Mouse (Mus musculus) mouse embryonic stem cell (cell line): ENCODE results near the gene Aldh1a3.

Experiments used
- in situ Hi-C, 2 experiments: fragments of 300-500 bp; cut with MboI; formaldehyde crosslinking; loops; 1 replicate in 1 of 2; 3 replicates in 1 of 2; pipeline ENCODE4 v1.14.3; 2019 to 2020; ENCODE audit warnings: low sequenced_read_pairs in 2 of 2, low pct_unique_long_range_greater_than_20kb in 1 of 2, mixed read lengths in 1 of 2; ENCODE audit not compliant: unreplicated experiment in 1 of 2

The Aldh1a3 gene

DNA sequence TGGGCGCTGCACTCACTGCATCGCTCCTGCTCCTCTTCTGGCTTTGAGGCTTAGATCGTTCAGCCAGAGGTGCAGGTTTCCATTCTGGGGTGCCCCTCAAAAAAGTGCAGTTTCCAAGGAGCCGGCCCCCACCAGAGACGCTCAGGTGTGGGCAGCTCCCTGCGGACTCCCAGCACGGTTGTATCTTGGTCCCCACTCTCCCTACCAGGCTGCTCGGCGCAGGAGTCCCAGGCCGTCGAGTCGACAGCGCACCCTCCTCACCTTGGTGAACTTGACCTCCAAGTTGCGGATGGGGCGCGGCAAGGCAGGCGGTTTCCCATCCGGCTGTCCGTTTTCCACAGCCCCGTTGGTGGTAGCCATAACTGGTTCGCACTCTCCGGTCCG, 272 bp downstream of the Aldh1a3 start:
- in situ Hi-C loops: no loop called here

DNA sequence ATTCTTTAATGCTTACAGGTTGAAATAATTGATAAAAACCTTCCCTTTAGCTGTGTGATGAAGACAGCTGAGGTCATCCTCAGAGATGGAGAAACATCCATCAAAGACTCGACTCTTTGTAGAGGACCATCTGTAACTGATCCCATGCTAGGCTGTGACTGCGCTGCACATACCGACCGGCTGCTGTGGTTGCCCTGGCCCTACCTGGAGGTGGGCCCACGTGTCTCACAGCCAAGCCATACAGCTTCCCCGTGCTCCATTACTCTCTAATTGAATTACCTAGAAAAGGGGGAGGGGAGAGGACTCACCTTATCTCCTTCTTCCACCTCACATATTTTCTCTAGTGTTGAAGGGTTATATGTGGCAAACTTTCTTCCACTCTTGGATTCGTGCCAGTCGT, 5.4 kb downstream of the Aldh1a3 start:
- in situ Hi-C loops: no loop called here

DNA sequence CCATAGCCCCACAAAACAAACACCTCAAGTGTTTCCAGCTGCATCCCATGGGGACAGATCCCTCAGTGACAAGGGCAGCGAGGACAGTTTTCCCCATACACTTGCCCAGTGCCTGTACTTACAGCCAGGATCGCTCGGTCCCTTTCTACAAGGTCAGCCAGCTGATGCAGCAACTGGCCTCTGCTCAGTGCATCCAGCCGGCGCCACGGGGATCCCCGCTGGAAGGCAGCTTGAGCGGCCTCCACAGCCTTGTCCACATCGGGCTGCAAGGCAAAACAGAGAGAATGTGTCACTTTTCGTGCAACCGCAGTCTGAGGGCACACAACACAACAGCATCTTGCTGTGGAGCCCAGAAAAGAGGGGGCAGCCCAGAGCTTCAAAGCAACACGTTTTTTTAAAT, 8.3 kb downstream of the Aldh1a3 start:
- in situ Hi-C loops: loop anchor here in 1 of 2 experiments (10.0 kb wide), 2 partner anchors 106 to 236 kb away; no protein-coding TSS in a partner anchor

DNA sequence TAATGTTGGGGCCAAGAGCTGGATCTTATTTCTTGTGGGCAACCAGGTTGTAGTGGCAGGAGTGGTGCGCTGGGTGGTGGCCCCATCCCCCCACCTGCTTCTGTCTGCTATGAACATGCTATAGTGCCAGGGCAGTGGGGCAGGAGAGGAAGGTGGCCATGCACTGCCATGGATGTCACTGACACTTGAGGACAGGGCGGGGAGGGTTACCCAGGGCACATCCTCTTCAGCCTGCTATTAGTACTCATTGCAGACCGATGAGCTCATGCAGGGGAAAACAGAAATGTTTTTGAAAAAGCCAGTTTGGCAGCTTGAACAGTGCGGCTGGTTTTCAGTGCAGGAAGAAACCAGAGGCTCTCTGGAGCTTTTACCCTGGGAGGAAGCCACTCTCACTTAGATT, 10.5 kb downstream of the Aldh1a3 start:
- in situ Hi-C loops: loop anchor here in 1 of 2 experiments (10.0 kb wide), 2 partner anchors 108 to 238 kb away; no protein-coding TSS in a partner anchor

DNA sequence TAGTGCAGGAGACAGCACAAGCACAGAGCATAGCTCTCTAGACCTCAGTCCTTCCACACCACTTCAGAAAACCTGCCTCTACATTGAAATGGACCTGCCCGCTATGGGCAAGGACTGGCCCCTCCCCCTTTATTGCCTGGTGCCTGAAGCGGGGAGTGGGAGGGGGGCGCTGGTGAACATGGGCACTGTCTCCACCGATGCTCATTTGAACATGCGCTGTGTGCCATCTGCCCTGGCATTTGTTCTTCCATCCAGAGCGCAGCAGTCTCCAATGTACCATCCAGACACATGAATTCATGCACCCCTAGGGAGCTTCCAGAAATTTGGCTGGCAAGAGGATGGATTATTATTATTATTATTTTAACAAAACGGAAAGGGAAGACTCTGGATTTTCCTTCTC, 14.2 kb downstream of the Aldh1a3 start:
- in situ Hi-C loops: loop anchor here (5.0 to 10.0 kb wide), 3 partner anchors 112 to 249 kb away; no protein-coding TSS in a partner anchor

DNA sequence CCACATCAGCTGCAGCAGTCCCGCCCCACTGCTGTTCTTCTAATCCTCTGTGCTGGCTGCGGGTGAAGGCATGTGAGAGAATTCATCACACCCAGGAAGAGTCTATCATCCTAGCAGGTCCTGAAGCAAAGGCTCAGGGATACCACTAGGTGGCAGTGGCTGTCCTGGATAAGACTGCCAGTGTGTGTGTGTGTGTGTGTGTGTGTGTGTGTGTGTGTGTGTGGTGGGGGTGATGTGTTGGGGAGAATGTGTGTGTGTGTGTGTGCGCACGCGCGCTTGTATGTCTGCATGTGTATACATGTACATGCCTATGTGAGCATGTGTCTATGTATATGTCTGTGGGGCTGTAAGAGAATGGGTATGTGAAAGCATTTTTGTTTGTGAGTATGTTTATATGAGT, 17.9 kb downstream of the Aldh1a3 start:
- in situ Hi-C loops: no loop called here

DNA sequence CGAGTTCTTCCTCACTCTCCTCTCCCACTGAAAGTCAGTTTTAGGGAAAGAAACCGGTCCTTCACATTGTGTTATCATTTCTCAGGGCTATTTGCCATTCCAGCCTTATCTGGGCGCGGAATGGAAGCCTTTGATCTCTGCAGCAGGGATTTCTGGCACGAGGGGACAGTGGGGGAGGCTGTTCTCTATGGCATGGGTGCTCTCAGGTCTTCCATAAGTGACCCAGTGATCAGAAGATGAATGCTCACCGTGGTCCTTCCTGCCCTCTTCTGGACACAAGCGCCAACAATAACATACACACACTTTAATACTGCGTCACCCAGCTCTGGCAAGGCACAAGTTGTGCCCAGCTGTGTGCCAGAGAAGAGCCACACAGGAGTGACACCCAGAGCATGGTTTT, 20.3 kb downstream of the Aldh1a3 start:
- in situ Hi-C loops: no loop called here

DNA sequence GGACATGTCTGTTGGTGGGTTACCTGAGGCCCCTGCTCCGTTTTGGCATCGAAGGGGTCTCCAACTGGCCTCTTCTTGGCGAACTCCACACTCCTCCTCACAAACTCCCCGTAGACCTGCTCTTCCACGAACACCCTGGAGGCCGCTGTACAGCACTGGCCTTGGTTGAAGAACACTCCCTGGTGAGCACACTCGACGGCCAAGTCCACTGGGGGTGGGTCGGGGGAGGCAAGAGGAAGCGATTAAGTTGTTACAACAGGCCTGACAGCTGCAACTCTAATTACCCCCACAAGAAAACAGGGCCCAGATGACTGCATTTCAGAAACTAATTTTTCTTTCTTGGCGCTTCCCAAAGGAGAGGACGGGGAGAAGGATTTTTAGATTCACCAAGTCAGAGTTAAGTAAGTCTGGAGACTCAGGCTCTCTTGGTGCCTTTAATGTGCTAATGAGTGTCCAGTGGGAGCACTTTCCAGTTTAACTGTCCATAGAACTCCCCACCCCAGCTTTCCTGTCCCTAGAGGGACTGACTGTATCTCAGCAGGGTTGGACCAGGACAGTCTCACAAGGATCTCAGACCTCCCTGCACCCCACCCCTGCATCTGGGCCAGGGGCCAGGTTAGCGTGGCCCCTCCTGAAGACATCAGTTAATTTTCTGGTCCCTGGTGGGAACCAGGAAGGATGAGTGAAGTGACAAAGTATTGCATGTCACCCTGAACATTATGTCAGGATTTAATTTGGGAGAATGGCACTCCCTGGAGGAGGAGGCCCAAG, 21.2 kb downstream of the Aldh1a3 start:
- in situ Hi-C loops: no loop called here

DNA sequence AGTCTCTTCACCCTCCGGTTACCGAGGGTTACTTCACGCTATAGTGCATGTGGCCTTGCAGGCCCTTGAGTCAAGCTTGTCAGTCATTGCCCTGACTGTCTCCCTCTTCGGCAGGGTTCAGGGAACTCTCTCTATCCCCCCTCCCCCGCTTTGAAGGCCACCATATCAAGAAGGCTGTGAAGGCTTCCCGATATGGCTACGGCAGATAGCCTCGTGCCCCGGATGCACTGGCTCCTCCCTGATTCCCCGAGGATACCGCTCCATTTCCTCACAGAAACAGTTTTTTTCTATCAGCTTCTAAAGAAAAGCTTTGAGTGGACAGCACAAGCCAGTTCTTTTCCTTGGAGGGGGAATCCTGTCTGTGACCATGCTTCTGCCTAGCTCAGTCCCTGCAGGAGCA, 21.8 kb downstream of the Aldh1a3 start:
- in situ Hi-C loops: no loop called here

DNA sequence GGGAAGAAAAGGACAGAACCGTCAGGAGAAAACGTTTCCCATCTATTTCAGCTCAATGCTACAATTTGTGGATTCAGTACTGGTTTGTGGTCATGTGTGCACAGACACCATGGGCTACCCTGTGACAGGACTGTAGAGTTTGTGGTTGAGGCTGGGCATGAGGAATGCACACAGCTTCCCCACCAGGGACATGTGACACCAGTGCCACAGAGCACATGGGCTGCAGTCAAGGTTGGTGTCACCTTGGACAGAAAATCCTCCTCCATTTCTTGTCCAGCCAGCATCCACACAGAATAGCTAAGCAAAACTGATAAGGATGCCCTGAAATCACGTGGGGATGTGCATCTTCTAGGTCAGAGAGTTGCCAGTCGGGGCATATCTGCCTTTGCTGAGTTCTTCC, 22.5 kb downstream of the Aldh1a3 start:
- in situ Hi-C loops: no loop called here

DNA sequence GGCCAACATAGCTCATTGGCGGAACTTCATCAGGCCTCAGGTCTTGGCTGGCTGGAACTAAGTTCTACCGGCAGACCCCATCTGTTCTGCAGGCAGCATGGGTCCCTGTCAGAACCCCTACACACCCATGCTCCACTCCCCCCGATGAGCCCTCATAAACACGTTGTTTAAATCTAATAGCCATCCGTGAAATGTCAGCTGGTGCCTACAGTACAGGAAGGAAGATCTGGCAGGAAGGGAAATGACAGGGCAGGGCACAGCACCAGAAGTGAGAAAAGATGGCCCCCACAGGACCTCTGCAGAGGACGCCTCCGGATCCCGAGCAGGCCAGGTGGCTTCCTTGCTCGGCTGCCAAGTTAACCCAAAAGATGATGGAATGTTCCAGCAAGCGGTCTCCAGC, 23.2 kb downstream of the Aldh1a3 start:
- in situ Hi-C loops: no loop called here

DNA sequence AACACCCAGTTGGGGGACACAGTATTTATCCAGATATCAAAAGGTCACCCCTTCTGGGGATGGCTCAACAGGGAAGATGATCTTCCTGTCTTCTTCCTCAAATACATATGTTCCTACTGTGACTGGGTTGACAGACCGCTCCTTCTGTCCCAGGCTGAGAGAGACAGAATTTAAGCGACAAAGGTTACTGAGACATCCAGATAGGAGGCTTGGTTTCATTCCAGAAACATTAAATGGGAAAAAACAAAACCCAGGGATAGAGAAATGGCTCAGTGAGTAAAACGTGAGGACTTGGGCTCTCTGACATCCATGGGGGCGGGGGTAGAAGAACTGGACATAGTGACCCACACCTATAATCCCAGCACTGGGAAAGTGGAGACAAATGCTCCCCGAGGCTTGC, 24.4 kb downstream of the Aldh1a3 start:
- in situ Hi-C loops: no loop called here

DNA sequence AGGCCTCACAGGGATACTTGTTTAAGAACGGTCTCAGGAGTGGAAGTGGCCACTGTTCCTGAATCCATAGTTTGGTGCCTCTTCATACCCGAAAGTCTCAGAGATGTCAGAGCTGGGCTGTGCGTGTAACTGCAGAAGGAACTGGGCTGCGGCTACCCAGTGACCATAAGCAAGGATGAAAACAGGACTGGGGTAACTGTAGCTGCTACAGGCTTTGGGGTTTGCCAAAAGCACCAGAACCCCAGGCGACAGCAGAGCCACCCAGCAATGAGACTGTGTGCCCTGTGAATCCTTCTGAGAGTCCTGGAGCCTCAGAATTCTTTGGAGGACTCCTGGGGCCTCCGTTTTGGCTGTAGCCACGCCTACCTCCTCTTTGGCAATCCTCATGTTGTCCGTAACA, 25.7 kb downstream of the Aldh1a3 start:
- in situ Hi-C loops: no loop called here

DNA sequence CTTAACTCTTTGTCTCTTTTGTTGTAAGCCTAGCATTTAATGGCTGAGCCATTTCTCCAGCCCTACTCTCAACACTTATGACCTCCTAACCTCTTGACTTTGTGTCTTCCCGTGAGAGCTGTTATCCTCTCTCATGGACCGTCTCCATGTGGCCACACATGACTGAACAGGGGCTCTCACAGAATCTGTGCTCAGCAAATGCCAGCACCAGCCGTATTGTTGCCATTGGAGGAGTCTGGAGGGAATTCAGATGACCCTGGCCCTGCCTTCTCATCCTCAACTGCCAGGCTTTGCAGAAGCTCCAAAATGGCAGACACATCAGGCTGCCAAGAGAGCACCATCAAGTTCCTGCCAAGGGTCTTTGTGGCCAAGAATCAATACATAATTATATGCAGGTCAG, 30.0 kb downstream of the Aldh1a3 start:
- in situ Hi-C loops: no loop called here

DNA sequence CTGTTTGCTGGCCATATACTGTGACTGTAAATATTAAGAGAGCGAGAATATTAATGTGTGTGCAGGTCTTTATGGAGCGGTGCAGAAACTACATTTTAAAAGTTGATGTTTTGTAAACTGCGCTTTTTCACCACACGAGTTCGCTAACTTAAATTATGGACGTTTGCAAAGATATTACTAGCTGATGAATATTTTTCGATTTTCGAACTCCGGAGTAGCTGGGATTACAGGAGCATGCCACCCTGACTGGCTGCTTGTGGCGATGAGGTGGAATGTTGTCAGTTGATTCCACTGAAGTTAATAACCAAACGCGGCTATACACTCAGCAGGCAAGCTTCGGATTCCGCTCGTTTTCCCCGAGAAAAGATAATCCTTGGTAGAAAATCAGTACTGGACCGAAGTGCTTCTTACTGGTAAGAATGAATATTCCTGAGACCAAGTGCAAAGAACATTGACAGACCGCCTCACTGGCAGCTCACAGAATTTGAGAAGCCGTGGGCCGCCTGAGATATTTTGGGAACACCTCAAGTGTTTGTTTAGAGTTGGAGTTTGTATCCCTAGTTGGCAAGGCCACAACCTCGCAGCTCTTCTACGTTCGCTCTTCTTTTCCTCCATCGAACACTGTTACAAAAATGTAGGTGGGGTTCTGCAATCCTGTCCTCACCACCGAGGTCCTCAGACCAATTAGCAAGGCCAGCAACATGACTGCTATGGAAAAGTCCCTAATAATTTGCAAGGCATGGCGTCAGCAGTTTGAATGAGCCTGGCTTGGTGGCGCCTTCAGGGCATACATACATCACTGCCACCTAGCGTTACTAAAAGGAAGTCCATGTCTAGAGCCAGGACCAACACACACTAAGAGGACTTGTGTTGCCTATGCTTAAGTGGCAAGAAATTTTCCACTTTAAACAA, 38.4 kb downstream of the Aldh1a3 start:
- in situ Hi-C loops: no loop called here

DNA sequence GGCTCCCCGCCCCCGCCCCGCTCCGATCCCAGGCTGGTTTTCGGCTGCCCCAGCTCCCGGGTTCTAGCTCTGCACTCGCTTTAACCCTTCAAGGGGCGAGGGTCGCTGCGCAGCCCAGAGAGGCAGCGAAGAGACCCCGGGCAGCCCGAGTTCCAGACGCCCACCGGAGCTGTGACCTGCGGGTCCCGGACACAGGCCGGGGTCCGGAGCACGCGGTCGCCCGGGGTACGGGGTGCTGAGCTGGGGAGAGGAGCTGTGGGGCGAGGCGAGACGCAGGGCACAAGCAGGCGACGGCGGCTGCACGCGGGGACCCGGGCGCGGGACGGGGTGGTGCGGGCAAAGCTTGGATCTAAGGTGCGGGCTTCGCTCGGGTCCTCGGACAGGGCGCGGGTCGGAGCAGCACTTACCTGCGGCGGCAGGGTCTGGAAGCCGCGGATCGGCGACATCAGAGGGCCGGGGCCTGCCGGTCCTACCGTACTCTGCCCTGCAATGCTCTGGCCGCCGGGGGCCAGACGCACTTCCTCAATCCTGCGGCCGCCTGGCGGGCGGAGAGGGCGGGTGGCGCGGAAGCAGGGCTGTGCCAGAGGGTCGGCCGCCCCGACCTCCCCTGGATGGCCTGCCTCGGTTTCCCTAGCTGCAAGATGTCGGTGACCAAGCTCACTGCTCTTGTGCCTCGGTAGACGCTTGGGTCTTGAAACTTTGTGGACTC, 39.4 kb downstream of the Aldh1a3 start, which contains the start of gene Lrrk1:
Gene Lrrk1 (minus strand): TSS at position 538 of the 709 bp plus-strand sequence.
- in situ Hi-C loops: no loop called here

DNA sequence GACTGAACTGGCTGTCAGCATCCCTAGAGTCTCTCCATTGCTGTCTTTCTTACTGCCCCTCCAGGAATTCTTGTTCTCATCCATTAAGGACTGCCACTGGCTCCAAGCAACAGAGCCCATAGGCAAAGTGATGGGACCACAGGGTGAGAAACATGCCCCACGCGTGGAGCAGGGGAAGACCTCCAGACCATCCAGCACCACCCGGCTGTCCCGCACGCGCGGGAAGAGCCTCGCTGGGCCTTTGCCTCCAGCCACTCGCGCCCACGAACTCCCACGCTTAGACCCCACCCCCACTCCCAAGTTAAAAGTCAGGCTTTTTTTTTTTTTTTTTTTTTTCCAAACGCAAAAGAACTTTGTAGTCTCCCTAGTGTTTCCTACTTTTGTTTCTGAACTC, 39.9 kb downstream of the Aldh1a3 start:
- in situ Hi-C loops: no loop called here

DNA sequence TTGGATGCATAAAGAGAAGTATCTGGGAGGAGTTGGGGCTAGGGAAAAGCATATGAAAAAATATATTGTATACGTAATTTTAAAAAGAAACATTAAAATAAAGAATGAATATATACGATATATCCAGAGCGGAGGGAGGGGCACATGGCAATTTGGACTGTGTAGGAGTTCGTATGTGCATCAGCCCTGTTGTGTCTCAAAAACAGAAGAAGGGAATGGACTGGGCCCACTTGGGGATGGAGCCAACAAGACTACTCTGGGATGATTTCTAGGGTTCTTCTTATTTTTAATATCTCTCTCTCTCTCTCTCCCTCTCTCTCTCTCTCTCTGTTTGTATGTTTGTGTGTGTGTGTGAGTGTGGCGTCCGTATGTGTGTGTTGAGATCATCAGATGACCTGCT, 40.9 kb downstream of the Aldh1a3 start:
- in situ Hi-C loops: no loop called here

DNA sequence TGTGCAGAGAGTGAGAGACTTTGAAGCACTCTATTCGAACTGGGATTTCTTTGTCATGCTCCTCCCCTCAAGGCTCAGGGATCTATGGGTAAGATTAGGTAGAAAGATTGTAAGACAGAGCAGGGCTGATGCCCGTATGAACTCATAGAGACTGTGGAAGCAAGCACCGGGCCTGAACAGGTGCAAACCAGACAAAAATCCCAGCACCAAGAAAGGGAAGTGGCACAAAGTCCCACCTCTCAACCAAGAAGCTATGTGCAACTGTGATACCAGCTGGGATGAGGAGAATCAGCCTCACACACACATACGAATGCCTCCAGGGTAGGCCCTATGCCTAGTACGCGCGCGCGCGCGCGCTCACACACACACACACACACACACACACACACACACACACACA, 41.5 kb downstream of the Aldh1a3 start:
- in situ Hi-C loops: no loop called here
